Mouse (Mus musculus): Measurements from ENCODE around the gene Pla2g1b.
A peak's percentile ranks its signal among the peaks of the same experiment; 100 is the strongest.
"Not testable (repeated sequence)": the region's sequence is repeated elsewhere in the genome, so short reads cannot be mapped to it uniquely, and the experiment has no call there.

Gene Pla2g1b

GRCm38 (mm10) chr5:115505617-115506016, 39.6 kb downstream of the Pla2g1b start:
- DNase-seq (ENCODE audit: low spot score): not testable (repeated sequence)

- DNase-seq (ENCODE audit: low spot score): peak; percentile 86
Measured at GRCm38 (mm10) chr5:115506454-115507201, 40.6 kb downstream of the Pla2g1b start, which contains the start of gene Pxn. Gene Pxn (plus strand): TSS chr5:115506676.

- no peak for DNase-seq (ENCODE audit: low spot score)
Measured at GRCm38 (mm10) chr5:115507267-115507980, 41.4 kb downstream of the Pla2g1b start.

GRCm38 (mm10) chr5:115507981-115508858, 42.2 kb downstream of the Pla2g1b start:
- DNase-seq (ENCODE audit: low spot score): no peak

GRCm38 (mm10) chr5:115508859-115509147, 42.7 kb downstream of the Pla2g1b start:
- DNase-seq (ENCODE audit: low spot score): no peak

- DNase-seq (ENCODE audit: low spot score): no peak
Measured at GRCm38 (mm10) chr5:115509321-115509761, 43.3 kb downstream of the Pla2g1b start.

GRCm38 (mm10) chr5:115509790-115510689, 44.0 kb downstream of the Pla2g1b start:
- no peak for DNase-seq (ENCODE audit: low spot score)

GRCm38 (mm10) chr5:115512375-115512774, 46.3 kb downstream of the Pla2g1b start:
- no peak for DNase-seq (ENCODE audit: low spot score)

GRCm38 (mm10) chr5:115513246-115513645, 47.2 kb downstream of the Pla2g1b start:
- no peak for DNase-seq (ENCODE audit: low spot score)

GRCm38 (mm10) chr5:115513721-115514120, 47.7 kb downstream of the Pla2g1b start:
- DNase-seq (ENCODE audit: low spot score): no peak

- no peak for DNase-seq (ENCODE audit: low spot score)
Measured at GRCm38 (mm10) chr5:115514346-115514745, 48.3 kb downstream of the Pla2g1b start.

- DNase-seq (ENCODE audit: low spot score): no peak
Measured at GRCm38 (mm10) chr5:115514896-115515587, 49.0 kb downstream of the Pla2g1b start.

GRCm38 (mm10) chr5:115516081-115516907, 50.2 kb downstream of the Pla2g1b start:
- DNase-seq (ENCODE audit: low spot score): no peak

GRCm38 (mm10) chr5:115516908-115517307, 50.8 kb downstream of the Pla2g1b start:
- no peak for DNase-seq (ENCODE audit: low spot score)

GRCm38 (mm10) chr5:115517501-115517900, 51.4 kb downstream of the Pla2g1b start:
- no peak for DNase-seq (ENCODE audit: low spot score)

GRCm38 (mm10) chr5:115518214-115518613, 52.2 kb downstream of the Pla2g1b start:
- DNase-seq (ENCODE audit: low spot score): not testable (repeated sequence)

GRCm38 (mm10) chr5:115520325-115520869, 54.3 kb downstream of the Pla2g1b start:
- DNase-seq (ENCODE audit: low spot score): no peak

GRCm38 (mm10) chr5:115521553-115522461, 55.7 kb downstream of the Pla2g1b start:
- no peak for DNase-seq (ENCODE audit: low spot score)
